Mouse (Mus musculus): ENCODE data around the gene Arhgef11. TPM values are rescaled to one million over a fixed set of nuclear protein-coding genes. Genes with fewer than 3 reads are reported as not detected.

Arhgef11 gene
- polyA plus RNA-seq, 1 experiment from 2014 or later = 17.5 TPM

GRCm38 (mm10) chr3:87742735-87743134 is 125.4 kb downstream of the Arhgef11 start:
- no peak overlapping the region for H3K27ac ChIP-seq (ENCODE audit: low read length)
- H3K4me3 ChIP-seq (ENCODE audit: low read depth, low read length) = no peak overlapping the region

GRCm38 (mm10) chr3:87743927-87744326 is 126.6 kb downstream of the Arhgef11 start:
- Histone ChIP-seq H3K27me3 (ENCODE audit: control insufficient read depth, insufficient read depth, low read length) (no peaks in the 10 kb centered on the region), H3K9me3 (ENCODE audit: control insufficient read depth, low read depth, low read length) (no peaks in the 10 kb centered on the region), H3K9ac (replicated peaks; ENCODE audit: low read depth, low read length) (no peak overlapping the region), H3K4me2 (replicated peaks; ENCODE audit: low read depth, low read length) (no peak overlapping the region), H3K4me1 (ENCODE audit: control insufficient read depth, insufficient read depth, low read length) (peaks cover 19% of the 10 kb centered on the region), H3K4me3 (ENCODE audit: low read depth, low read length) (no peak overlapping the region), H3K36me3 (ENCODE audit: control insufficient read depth, insufficient read depth, low read length) (no peaks in the 10 kb centered on the region; the same call in 1 of the 2 replicates), H3K27ac (ENCODE audit: low read length) (peak overlapping the region; percentile 81; the same call in 1 of the 2 replicates)
- no peak for ATAC-seq (ENCODE audit: insufficient number of reproducible peaks, insufficient read depth, low FRiP score, low read depth)
- 88% methylated on average over 4 of the region's 4 CpGs for WGBS

More at GRCm38 (mm10) chr3:87742735-87743134, 125.4 kb downstream of the Arhgef11 start:
- Histone ChIP-seq H3K36me3 (ENCODE audit: control insufficient read depth, insufficient read depth, low read length) (peaks cover 10% of the 10 kb centered on the region), H3K9ac (replicated peaks; ENCODE audit: low read depth, low read length) (no peak overlapping the region), H3K27me3 (ENCODE audit: control insufficient read depth, insufficient read depth, low read length) (no peaks in the 10 kb centered on the region), H3K9me3 (ENCODE audit: control insufficient read depth, low read depth, low read length) (no peaks in the 10 kb centered on the region), H3K4me2 (replicated peaks; ENCODE audit: low read depth, low read length) (no peak overlapping the region), H3K4me1 (ENCODE audit: control insufficient read depth, insufficient read depth, low read length) (peaks cover 17% of the 10 kb centered on the region)
- WGBS = 85% methylated on average over 16 of the region's 16 CpGs
- no peak for ATAC-seq (ENCODE audit: insufficient number of reproducible peaks, insufficient read depth, low FRiP score, low read depth)

- H3K27ac ChIP-seq (ENCODE audit: low read length) = peak overlapping the region; percentile 81
- no peak overlapping the region for H3K4me3 ChIP-seq (ENCODE audit: low read depth, low read length)
- 19% methylated on average over 18 of the region's 18 CpGs for WGBS
- no peaks in the 10 kb centered on the region for H3K9me3 ChIP-seq (ENCODE audit: control insufficient read depth, low read depth, low read length)
- no peaks in the 10 kb centered on the region for H3K27me3 ChIP-seq (ENCODE audit: control insufficient read depth, insufficient read depth, low read length)
- peak; percentile 40; the same call in 1 of the 2 replicates for ATAC-seq (ENCODE audit: insufficient number of reproducible peaks, insufficient read depth, low FRiP score, low read depth)
- no peaks in the 10 kb centered on the region for H3K36me3 ChIP-seq (ENCODE audit: control insufficient read depth, insufficient read depth, low read length)
- H3K4me2 ChIP-seq (replicated peaks; ENCODE audit: low read depth, low read length) = peak overlapping the region; percentile 33
- no peak overlapping the region for H3K9ac ChIP-seq (replicated peaks; ENCODE audit: low read depth, low read length)
- H3K4me1 ChIP-seq (ENCODE audit: control insufficient read depth, insufficient read depth, low read length) = peaks cover 19% of the 10 kb centered on the region
Observed at GRCm38 (mm10) chr3:87745036-87745659, 127.8 kb downstream of the Arhgef11 start.

- no peaks in the 10 kb centered on the region for H3K9me3 ChIP-seq (ENCODE audit: control insufficient read depth, low read depth, low read length)
- H3K27ac ChIP-seq (ENCODE audit: low read length) = no peak within 1 kb of the TSS
- 45% methylated on average over 13 of the region's 13 CpGs for WGBS
- H3K4me1 ChIP-seq (ENCODE audit: control insufficient read depth, insufficient read depth, low read length) = peaks cover 16% of the 10 kb centered on the region
- H3K27me3 ChIP-seq (ENCODE audit: control insufficient read depth, insufficient read depth, low read length) = no peaks in the 10 kb centered on the region
- H3K9ac ChIP-seq (replicated peaks; ENCODE audit: low read depth, low read length) = no peak within 1 kb of the TSS
- no peak within 1 kb of the TSS for H3K4me2 ChIP-seq (replicated peaks; ENCODE audit: low read depth, low read length)
- no peak within 1 kb of the TSS for H3K4me3 ChIP-seq (ENCODE audit: low read depth, low read length)
- peaks cover 8% of the 10 kb centered on the region; the same call in 1 of the 2 replicates for H3K36me3 ChIP-seq (ENCODE audit: control insufficient read depth, insufficient read depth, low read length)
- no peak for ATAC-seq (ENCODE audit: insufficient number of reproducible peaks, insufficient read depth, low FRiP score, low read depth)
Observed at GRCm38 (mm10) chr3:87748431-87748830, 131.1 kb downstream of the Arhgef11 start, which contains the start of gene Lrrc71. Gene Lrrc71, minus strand, starts transcription at chr3:87748625.

GRCm38 (mm10) chr3:87749036-87749435 is 131.7 kb downstream of the Arhgef11 start:
- Histone ChIP-seq H3K4me1 (ENCODE audit: control insufficient read depth, insufficient read depth, low read length) (peaks cover 16% of the 10 kb centered on the region), H3K4me2 (replicated peaks; ENCODE audit: low read depth, low read length) (no peak overlapping the region), H3K9ac (replicated peaks; ENCODE audit: low read depth, low read length) (no peak overlapping the region), H3K27me3 (ENCODE audit: control insufficient read depth, insufficient read depth, low read length) (no peaks in the 10 kb centered on the region), H3K9me3 (ENCODE audit: control insufficient read depth, low read depth, low read length) (no peaks in the 10 kb centered on the region), H3K4me3 (ENCODE audit: low read depth, low read length) (no peak overlapping the region), H3K27ac (ENCODE audit: low read length) (no peak overlapping the region), H3K36me3 (ENCODE audit: control insufficient read depth, insufficient read depth, low read length) (peaks cover 8% of the 10 kb centered on the region; the same call in 1 of the 2 replicates)
- no peak for ATAC-seq (ENCODE audit: insufficient number of reproducible peaks, insufficient read depth, low FRiP score, low read depth)
- 21% methylated on average over 5 of the region's 5 CpGs for WGBS

- H3K4me3 ChIP-seq (ENCODE audit: low read depth, low read length) = no peak overlapping the region
- H3K4me1 ChIP-seq (ENCODE audit: control insufficient read depth, insufficient read depth, low read length) = peaks cover 12% of the 10 kb centered on the region
- H3K9me3 ChIP-seq (ENCODE audit: control insufficient read depth, low read depth, low read length) = no peaks in the 10 kb centered on the region
- H3K27me3 ChIP-seq (ENCODE audit: control insufficient read depth, insufficient read depth, low read length) = no peaks in the 10 kb centered on the region
- H3K9ac ChIP-seq (replicated peaks; ENCODE audit: low read depth, low read length) = no peak overlapping the region
- no peak overlapping the region for H3K27ac ChIP-seq (ENCODE audit: low read length)
- ATAC-seq (ENCODE audit: insufficient number of reproducible peaks, insufficient read depth, low FRiP score, low read depth) = no peak
- no peak overlapping the region for H3K4me2 ChIP-seq (replicated peaks; ENCODE audit: low read depth, low read length)
- WGBS = 89% methylated on average over 12 of the region's 12 CpGs
- H3K36me3 ChIP-seq (ENCODE audit: control insufficient read depth, insufficient read depth, low read length) = peaks cover 8% of the 10 kb centered on the region; the same call in 1 of the 2 replicates
Observed at GRCm38 (mm10) chr3:87749977-87750376, 132.6 kb downstream of the Arhgef11 start.

GRCm38 (mm10) chr3:87752567-87752966 is 135.2 kb downstream of the Arhgef11 start:
- Histone ChIP-seq H3K27me3 (ENCODE audit: control insufficient read depth, insufficient read depth, low read length) (no peaks in the 10 kb centered on the region), H3K4me1 (ENCODE audit: control insufficient read depth, insufficient read depth, low read length) (peaks cover 2% of the 10 kb centered on the region; the same call in 1 of the 2 replicates), H3K27ac (ENCODE audit: low read length) (no peak overlapping the region), H3K9me3 (ENCODE audit: control insufficient read depth, low read depth, low read length) (no peaks in the 10 kb centered on the region), H3K9ac (replicated peaks; ENCODE audit: low read depth, low read length) (no peak overlapping the region), H3K36me3 (ENCODE audit: control insufficient read depth, insufficient read depth, low read length) (peaks cover 8% of the 10 kb centered on the region; the same call in 1 of the 2 replicates), H3K4me2 (replicated peaks; ENCODE audit: low read depth, low read length) (no peak overlapping the region), H3K4me3 (ENCODE audit: low read depth, low read length) (no peak overlapping the region)
- ATAC-seq (ENCODE audit: insufficient number of reproducible peaks, insufficient read depth, low FRiP score, low read depth) = no peak
- WGBS = 87% methylated on average over 3 of the region's 3 CpGs

- Histone ChIP-seq H3K27ac (ENCODE audit: low read length) (no peak overlapping the region), H3K36me3 (ENCODE audit: control insufficient read depth, insufficient read depth, low read length) (peaks cover 8% of the 10 kb centered on the region; the same call in 1 of the 2 replicates), H3K4me3 (ENCODE audit: low read depth, low read length) (no peak overlapping the region), H3K4me1 (ENCODE audit: control insufficient read depth, insufficient read depth, low read length) (0 out of 2 replicates have a peak, but pooled peaks cover 2% of the 10 kb centered on the region), H3K9ac (replicated peaks; ENCODE audit: low read depth, low read length) (no peak overlapping the region), H3K27me3 (ENCODE audit: control insufficient read depth, insufficient read depth, low read length) (no peaks in the 10 kb centered on the region), H3K9me3 (ENCODE audit: control insufficient read depth, low read depth, low read length) (no peaks in the 10 kb centered on the region), H3K4me2 (replicated peaks; ENCODE audit: low read depth, low read length) (no peak overlapping the region)
- ATAC-seq (ENCODE audit: insufficient number of reproducible peaks, insufficient read depth, low FRiP score, low read depth) = no peak
- 83% methylated on average over 13 of the region's 13 CpGs for WGBS
Observed at GRCm38 (mm10) chr3:87753829-87754228, 136.5 kb downstream of the Arhgef11 start.
